Mouse (Mus musculus): ENCODE results near the gene Arsb.

GRCm38 (mm10) chr13:93816127-93816526, 44.7 kb downstream of the Arsb start:
- TF ChIP-seq POLR2A (IDR thresholded peaks at IDR 0.05; ENCODE audit: borderline replicate concordance, extremely low read depth, low read depth, low read length), result no peak
- TF ChIP-seq CTCF (IDR thresholded peaks at IDR 0.05; ENCODE audit: insufficient read depth, low read length), result no peak
